Mouse (Mus musculus) adrenal gland, adult (tissue): ENCODE measurements around the gene Sgms1.

Source experiments
- DNase-seq, 2 experiments: peaks; one replicate each; pipeline ENCODE4 v3.0.0; 2022 to 2023; ENCODE audit warnings: low spot score in 1 of 2; ENCODE audit not compliant: inconsistent age in 2 of 2

Sgms1 gene

GRCm38 (mm10) chr19:32389001-32389871 lies at the start of gene Sgms1:
Gene Sgms1 (minus strand): TSS chr19:32389714.
- peak; percentile 95 to 97 for DNase-seq

- DNase-seq = no peak
Observed at GRCm38 (mm10) chr19:32425856-32426255, 36.3 kb upstream of the Sgms1 start.

DNA sequence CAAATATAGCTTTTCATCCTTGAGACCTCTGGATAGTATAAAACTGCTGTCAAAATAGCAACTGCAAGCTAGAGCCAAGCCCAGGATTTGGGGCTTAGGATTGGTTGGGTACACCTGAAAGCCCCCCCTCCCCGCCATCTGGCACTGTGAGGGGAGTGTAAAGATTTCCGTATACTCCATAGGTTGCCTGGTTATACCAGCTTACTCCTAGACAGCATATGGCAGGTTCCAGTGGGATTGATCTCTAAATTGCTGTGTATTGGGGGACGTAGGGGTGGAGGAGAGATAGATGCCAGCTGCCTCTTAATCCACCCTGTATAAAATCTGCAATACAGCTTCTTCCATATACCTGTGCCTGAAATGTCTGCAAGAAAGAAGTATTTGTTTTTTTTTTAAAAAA lies 35.2 kb upstream of the Sgms1 start:
- no peak for DNase-seq

GRCm38 (mm10) chr19:32419069-32419468 lies 29.6 kb upstream of the Sgms1 start:
- peak in 1 of 2 experiments; percentile 42 for DNase-seq

DNA sequence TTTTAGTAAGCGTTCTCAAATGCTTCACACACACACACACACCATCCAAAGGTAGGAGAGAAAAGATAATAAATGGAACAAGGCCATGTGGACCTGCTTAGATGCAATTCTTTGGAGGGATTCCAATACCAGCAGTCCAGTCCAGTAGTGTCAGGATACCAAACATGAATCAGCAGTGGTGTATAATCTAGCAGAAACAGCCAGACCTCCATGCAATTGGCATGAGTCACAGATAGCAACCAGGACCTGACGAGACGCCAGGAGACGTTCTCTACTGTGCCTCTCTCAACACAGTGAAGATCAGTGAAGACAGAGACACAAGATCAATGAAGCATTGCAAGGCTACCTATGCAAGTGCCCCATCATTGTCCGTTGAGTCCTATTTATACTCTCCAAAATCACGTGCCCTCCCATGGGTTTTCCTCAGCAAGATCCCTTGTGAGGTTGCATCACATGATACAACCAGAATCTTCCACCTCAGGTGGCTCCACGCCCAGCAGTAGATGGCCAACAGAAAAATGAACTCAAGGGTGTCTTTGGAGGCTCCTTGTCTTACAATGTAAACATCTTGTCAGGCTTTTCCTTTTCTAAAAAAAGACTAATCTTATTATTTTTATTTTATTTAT lies 27.3 kb upstream of the Sgms1 start:
- DNase-seq = peak; percentile 66 to 74

DNA sequence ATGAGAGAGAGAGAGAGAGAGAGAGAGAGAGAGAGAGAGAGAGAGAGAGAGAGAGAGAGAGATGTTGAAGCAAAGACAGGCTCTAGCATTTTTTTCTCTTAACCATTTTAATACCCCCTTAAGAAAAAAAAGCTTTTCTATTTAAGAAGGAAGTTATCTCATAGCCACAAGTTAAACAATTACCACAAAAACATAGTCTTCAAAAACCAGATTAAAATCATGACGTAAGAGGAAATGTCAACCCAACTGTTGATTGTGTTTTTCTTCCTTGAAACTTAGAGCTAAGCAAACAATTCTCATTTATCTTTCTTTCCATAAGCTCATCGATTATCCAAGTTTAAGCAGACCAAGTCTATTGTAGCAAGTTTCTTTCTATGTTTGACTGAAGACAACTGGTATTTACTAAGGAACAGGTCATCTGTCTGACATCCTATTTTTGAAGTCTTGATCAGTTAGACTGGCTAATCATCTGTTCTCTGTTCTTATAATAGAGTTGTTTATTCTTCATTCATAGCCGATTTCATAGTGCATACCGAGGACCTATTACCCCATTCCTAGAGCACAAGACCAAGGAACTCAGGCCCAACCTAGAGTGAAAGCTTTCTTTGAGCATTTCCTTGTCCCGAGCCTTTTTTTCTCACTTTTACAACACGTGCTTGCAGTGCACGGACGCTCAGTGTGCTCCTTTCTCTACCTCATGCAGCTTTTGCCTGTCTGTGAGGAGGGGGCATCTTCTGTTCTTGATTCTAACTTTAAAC lies 20.3 kb upstream of the Sgms1 start:
- no peak for DNase-seq

DNA sequence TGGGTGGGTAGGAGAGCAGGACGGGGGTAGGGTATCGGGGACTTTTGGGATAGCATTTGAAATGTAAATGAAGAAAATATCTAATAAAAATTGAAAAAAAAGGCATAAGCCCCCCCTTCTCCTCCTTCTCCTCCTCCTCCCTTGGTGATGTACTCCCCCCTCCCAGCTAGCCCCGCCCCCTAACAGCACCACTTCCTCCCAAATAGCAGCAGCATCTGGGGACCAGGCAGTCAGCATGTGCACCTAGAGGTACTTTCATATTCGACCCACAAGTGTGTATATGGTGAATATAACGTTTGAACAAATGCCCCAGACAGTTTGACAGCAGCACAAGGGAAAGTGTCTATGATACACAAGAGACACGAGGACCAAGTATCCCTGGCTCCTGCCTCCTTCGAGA lies 17.2 kb upstream of the Sgms1 start:
- DNase-seq = no peak

DNA sequence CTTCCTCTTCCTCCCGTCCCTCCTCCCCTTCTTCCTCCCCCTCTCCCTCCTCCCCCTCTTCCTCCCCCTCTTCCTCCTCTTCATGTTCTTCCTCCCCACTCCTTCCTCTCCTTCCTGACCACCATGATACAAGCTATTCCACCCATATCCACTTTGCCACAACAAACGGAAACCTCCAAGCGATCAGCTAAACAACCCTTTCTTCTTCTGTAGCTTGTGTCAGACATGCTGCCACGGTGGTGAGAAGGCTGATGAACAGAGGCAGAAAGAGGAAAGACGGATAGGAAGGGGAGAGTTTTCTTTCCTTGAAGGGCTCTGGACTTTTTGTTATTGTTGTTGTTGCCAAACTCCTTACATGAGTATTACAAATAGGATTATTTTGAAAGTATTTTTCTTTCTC lies 14.9 kb upstream of the Sgms1 start:
- no peak for DNase-seq

DNA sequence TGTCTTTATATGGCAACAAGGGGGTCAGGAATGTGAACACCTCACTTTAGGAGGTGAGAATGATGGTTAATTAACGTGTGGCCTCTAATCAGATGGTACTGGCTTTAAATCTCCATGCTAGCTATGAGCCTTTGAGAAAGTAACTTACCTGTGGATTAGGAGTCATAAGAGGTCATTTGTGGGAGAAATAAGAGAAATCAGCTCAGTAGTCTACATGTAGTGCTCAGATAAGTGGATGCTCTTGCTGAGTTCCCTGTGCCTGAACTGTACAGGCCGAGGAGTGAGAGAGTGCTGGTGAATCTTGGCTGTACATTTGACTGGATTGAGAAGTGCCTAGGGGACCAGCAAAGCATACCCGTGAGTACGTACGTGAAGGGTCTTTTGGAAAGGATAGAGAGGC lies 14.3 kb upstream of the Sgms1 start:
- DNase-seq = no peak

GRCm38 (mm10) chr19:32398491-32398890 lies 9.0 kb upstream of the Sgms1 start:
- DNase-seq = peak; percentile 84 to 92

DNA sequence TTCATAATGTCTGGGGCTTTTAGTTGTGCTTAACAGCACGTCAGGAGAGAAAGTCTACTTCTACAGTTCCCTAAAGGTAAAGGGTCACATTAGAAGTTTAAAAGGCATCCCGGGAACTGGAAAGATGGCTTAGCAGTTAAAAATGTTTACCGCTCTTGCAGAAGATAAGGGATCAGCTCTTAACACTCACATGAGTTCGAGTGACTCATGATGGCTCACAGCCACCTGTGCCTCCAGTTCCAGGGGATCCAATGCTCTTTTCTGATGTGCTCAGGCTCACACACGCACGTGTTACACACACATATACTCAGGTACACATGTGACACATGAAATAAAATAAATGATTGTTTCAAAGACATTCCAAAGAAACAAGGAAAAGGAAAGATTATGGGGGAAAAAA lies 6.8 kb upstream of the Sgms1 start:
- DNase-seq = no peak

- DNase-seq = no peak
Observed at GRCm38 (mm10) chr19:32394825-32395224, 5.3 kb upstream of the Sgms1 start.

GRCm38 (mm10) chr19:32393758-32394450 lies 4.4 kb upstream of the Sgms1 start:
- DNase-seq = no peak

DNA sequence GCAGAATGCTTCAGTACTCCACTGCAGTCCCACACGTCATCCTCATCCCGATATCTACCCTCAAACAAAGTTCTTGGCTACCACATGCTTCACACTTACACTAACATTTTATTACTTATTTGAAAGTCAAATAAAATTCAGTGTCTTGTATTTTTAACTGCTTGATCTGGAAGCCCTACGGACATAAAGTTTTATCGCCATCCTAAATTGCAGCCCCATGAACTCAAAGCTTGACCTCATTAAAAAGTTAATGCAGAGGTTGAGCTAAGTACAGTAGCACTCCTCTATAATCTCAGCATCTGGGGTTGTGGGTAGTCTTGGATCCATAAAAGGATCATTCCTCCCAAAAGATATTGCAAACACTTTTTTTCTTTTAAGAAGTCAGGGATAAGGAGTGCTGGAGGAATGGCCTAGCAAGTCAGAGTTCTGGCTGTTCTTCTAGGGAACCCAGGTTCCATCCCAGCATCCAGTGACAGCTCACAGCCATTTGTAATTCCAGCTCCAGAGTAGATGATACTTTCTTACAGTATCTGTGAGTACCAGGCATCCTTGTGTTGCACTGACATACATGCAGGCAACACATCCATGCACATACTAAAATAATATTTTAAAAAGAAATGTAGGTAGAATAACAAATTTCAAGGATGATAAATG lies 3.7 kb upstream of the Sgms1 start:
- no peak for DNase-seq

DNA sequence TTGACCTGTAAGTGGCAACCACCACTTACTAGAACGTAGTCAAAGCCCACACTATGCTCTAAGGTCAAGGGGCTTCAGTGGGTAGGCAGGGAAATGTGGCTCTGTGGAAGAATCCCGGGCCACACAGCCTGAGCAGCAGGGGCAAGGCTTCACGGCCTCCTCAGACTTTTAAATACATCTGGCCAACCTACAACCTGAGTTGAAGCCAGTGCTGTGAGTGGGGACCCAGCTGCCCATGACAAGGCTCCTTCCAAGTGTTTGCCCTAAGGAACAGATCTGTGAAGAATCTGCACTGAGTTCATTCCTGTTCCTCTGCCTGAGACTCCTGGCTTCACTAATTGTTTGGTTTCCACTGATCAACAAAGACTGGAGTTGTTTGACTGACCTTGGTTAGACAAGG lies 1.9 kb upstream of the Sgms1 start:
- no peak for DNase-seq

GRCm38 (mm10) chr19:32390116-32390515 lies 602 bp upstream of the Sgms1 start:
- DNase-seq = peak; percentile 44 to 82

- DNase-seq = peak; percentile 98
Observed at GRCm38 (mm10) chr19:32388191-32388921, 1.2 kb downstream of the Sgms1 start.

GRCm38 (mm10) chr19:32387403-32388190 lies 1.9 kb downstream of the Sgms1 start:
- DNase-seq = peak; percentile 76 to 89
